Mouse (Mus musculus) liver, embryonic 14.5 days (tissue): ENCODE measurements at regions not wholly inside any gene's neighbourhood (a gene's known extent, or its start where the extent isn't known, plus 50 kb on each side); places are given as distances from the start of the nearest gene placed in this dataset.

Experiments used
- CTCF ChIP-seq: IDR thresholded peaks from 2 replicates; pipeline ENCODE4 v1.5.1; 2016; ENCODE audit warnings: antibody characterized with exemption, low read depth, control low read depth
- EP300 ChIP-seq: IDR thresholded peaks from 2 replicates; pipeline ENCODE4 v1.6.1; 2016; ENCODE audit warnings: antibody characterized with exemption, low read depth

DNA sequence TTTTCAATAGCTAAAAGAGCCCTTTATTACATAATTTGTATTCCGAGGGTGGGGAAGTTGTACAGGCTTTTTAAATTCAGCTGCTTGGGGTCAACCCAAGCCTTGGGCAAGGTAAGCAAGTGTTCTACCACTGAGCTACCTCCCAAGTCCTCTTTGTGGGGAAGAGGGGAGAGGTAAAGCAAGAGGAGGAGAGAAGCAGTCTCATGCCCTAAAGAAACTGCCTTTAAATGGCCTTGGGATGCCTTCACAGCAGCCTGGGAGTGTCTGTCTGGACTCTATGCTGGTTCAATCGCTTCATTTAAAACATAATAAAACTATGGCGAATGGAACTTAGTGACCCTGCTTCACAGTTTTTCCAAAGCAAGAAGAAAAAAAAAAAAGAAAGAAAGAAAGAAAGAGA is 77.0 kb upstream of the Mad2l1 start:
- no peak for TF ChIP-seq CTCF
- no peak for TF ChIP-seq EP300
